Mouse (Mus musculus) bone marrow macrophage, adult 2 months (primary cell): ENCODE data around the gene Trpt1.

ENCODE experiments used
- CTCF ChIP-seq: IDR thresholded peaks from 2 replicates; pipeline ENCODE4 v1.5.1; 2012; ENCODE audit warnings: low read depth, mild to moderate bottlenecking, low read length, moderate library complexity
- POLR2A ChIP-seq: IDR thresholded peaks from 2 replicates; pipeline ENCODE4 v1.6.1; 2012; ENCODE audit warnings: mild to moderate bottlenecking, low read depth, low read length, borderline replicate concordance

DNA sequence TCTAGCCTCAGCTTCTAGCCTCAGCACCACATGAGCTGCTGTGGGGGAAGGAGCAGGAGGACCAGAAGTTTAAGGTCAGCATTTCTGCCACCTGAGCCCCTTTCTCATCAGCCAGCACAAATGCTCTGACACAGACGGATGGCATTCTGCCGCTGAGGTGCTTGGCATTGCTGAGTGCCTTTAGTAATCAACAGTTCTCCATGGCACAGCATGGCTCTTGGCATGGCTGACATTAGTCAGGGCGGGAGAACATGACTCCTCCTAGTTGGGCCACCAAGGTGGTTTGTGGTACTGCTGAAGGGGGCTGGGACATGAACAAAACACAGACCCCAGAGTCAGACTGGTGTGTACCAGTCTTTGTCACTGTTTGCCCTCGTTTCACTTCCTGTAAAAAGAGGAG, 47.7 kb upstream of the Trpt1 start:
- TF ChIP-seq POLR2A (no peak), CTCF (no peak)
